Mouse (Mus musculus): ENCODE measurements around the gene Clec2d.

DNA sequence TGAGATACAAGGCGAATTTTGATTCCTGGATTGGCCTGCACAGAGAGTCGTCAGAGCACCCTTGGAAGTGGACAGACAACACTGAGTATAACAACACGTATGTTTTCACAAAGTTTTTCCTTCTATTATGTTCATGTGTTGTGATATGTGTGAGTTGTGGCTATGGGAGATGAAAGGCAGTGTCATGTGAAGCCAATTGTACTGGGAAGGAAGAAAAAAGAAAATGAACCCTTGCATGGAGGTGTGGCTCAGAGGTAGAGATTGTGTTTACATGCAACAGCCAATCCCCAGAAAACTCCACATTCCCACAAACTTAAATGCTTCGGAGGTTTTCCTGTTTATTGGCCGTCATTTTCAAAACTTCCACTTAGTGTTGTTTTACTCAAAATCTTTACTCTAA is 4.4 kb downstream of the Clec2d start:
- no peak for TF ChIP-seq CTCF (IDR thresholded peaks at IDR 0.05; ENCODE audit: extremely low read depth, insufficient read depth, insufficient read length, insufficient replicate concordance)
- no peak for TF ChIP-seq POLR2A (IDR thresholded peaks at IDR 0.05; ENCODE audit: low read depth, low read length)
